Mouse (Mus musculus): ENCODE measurements around the gene BC028528.

GRCm38 (mm10) chr3:95851317-95851716, 40.5 kb downstream of the BC028528 start:
- TF ChIP-seq CTCF (IDR thresholded peaks at IDR 0.05; ENCODE audit: extremely low read depth, insufficient read depth, low read length) = no peak
- no peak for TF ChIP-seq POLR2A (IDR thresholded peaks at IDR 0.05; ENCODE audit: extremely low read depth, insufficient read depth, low read length)
